Mouse (Mus musculus) ovary, postnatal 36 days (tissue): ENCODE data around the gene Hist3h2a.
A peak's percentile ranks its signal among the peaks of the same experiment; 100 is the strongest.

Experiments used
- DNase-seq: peaks from one replicate; pipeline ENCODE4 v3.0.0; 2022; ENCODE audit warnings: low spot score, mixed read lengths

Gene Hist3h2a

GRCm38 (mm10) chr11:58954420-58955142 lies at the start of gene Hist3h2a, which contains the start of gene Trim17:
Gene Hist3h2a, plus strand, starts transcription at chr11:58954685.
Gene Trim17, plus strand, starts transcription at chr11:58954685.
- peak; percentile 82 for DNase-seq

- no peak for DNase-seq
These were observed 49.6 kb upstream of the Hist3h2a start for GRCm38 (mm10) chr11:58904838-58905237.

- DNase-seq, result no peak
These were observed 40.7 kb upstream of the Hist3h2a start for GRCm38 (mm10) chr11:58913776-58914175.

GRCm38 (mm10) chr11:58914461-58915028 lies 39.9 kb upstream of the Hist3h2a start:
- no peak for DNase-seq

GRCm38 (mm10) chr11:58916879-58917744 lies 37.4 kb upstream of the Hist3h2a start:
- DNase-seq, result no peak

GRCm38 (mm10) chr11:58917745-58918366 lies 36.6 kb upstream of the Hist3h2a start, which contains the start of gene Btnl10:
Gene Btnl10, plus strand, starts transcription at chr11:58917908.
- no peak for DNase-seq

- no peak for DNase-seq
These were observed 35.7 kb upstream of the Hist3h2a start for GRCm38 (mm10) chr11:58918759-58919158.

GRCm38 (mm10) chr11:58922420-58922819 lies 32.1 kb upstream of the Hist3h2a start:
- DNase-seq, result no peak

- no peak for DNase-seq
These were observed 27.8 kb upstream of the Hist3h2a start for GRCm38 (mm10) chr11:58926651-58927050.

GRCm38 (mm10) chr11:58927053-58927452 lies 27.4 kb upstream of the Hist3h2a start:
- DNase-seq, result no peak

GRCm38 (mm10) chr11:58927790-58928651 lies 26.5 kb upstream of the Hist3h2a start:
- peak; percentile 50 for DNase-seq

GRCm38 (mm10) chr11:58929055-58929454 lies 25.4 kb upstream of the Hist3h2a start:
- DNase-seq, result no peak

GRCm38 (mm10) chr11:58929641-58930040 lies 24.8 kb upstream of the Hist3h2a start:
- no peak for DNase-seq

- no peak for DNase-seq
These were observed 24.2 kb upstream of the Hist3h2a start for GRCm38 (mm10) chr11:58930254-58930653.

- DNase-seq, result no peak
These were observed 22.9 kb upstream of the Hist3h2a start for GRCm38 (mm10) chr11:58931576-58931975.

GRCm38 (mm10) chr11:58937909-58938308 lies 16.6 kb upstream of the Hist3h2a start:
- no peak for DNase-seq

- DNase-seq, result peak; percentile 91
These were observed 16.0 kb upstream of the Hist3h2a start, which contains the start of gene Rnf187 for GRCm38 (mm10) chr11:58938322-58939087. Gene Rnf187, minus strand, starts transcription at chr11:58938916.

- DNase-seq, result no peak
These were observed 15.4 kb upstream of the Hist3h2a start for GRCm38 (mm10) chr11:58939088-58939439.

- no peak for DNase-seq
These were observed 10.3 kb upstream of the Hist3h2a start for GRCm38 (mm10) chr11:58944136-58944535.

GRCm38 (mm10) chr11:58947306-58947705 lies 7.2 kb upstream of the Hist3h2a start:
- no peak for DNase-seq
